Mouse (Mus musculus) midbrain, embryonic 13.5 days (tissue): ENCODE results near the gene Iffo1. TPM values are rescaled to one million over a fixed set of nuclear protein-coding genes. Genes with fewer than 3 reads are reported as not detected.

Source experiments
- ATAC-seq: fragments of 200-750 bp; cut with Nextera tagmentation; 2 replicates; pipeline ENCODE4 v1.8.0; 2017; ENCODE audit warnings: mild to moderate bottlenecking, moderate TSS enrichment, moderate library complexity
- H3K27ac ChIP-seq: fragments of 300-500 bp; sonication (generic); 2 replicates; pipeline ENCODE4 v1.5.1; 2015; ENCODE audit warnings: inconsistent platforms, mild to moderate bottlenecking, moderate library complexity
- H3K27me3 ChIP-seq: fragments of 300-500 bp; sonication (generic); 2 replicates; pipeline ENCODE4 v1.6.1; 2015; ENCODE audit warnings: mild to moderate bottlenecking, inconsistent platforms
- H3K36me3 ChIP-seq: fragments of 300-500 bp; sonication (generic); 2 replicates; pipeline ENCODE4 v1.6.1; 2015; ENCODE audit warnings: mild to moderate bottlenecking, inconsistent platforms
- H3K4me1 ChIP-seq: fragments of 300-500 bp; sonication (generic); replicated peaks from 2 replicates; pipeline ENCODE4 v1.6.1; 2015; ENCODE audit warnings: inconsistent platforms
- H3K4me2 ChIP-seq: fragments of 300-500 bp; sonication (generic); replicated peaks from 2 replicates; pipeline ENCODE4 v1.6.1; 2015; ENCODE audit warnings: moderate library complexity, mild to moderate bottlenecking, inconsistent platforms
- H3K4me3 ChIP-seq: fragments of 300-500 bp; sonication (generic); replicated peaks from 2 replicates; pipeline ENCODE4 v1.5.1; 2015; ENCODE audit warnings: mild to moderate bottlenecking, inconsistent platforms
- H3K9ac ChIP-seq: fragments of 300-500 bp; sonication (generic); replicated peaks from 2 replicates; pipeline ENCODE4 v1.6.1; 2015; ENCODE audit warnings: mild to moderate bottlenecking, inconsistent platforms
- H3K9me3 ChIP-seq: fragments of 300-500 bp; sonication (generic); 2 replicates; pipeline ENCODE4 v1.6.1; 2016; ENCODE audit warnings: mild to moderate bottlenecking, inconsistent platforms
- WGBS: fragments of 180-500 bp; shearing (Covaris S2); methylation state at CpG from one replicate; pipeline ENCODE4 v1.1.7; 2015; 5-methylcytosine and 5-hydroxymethylcytosine counted together
- polyA plus RNA-seq: library from polyadenylated mRNA; unstranded; fragments of >200 nt; fragmentation: Nextera tagmentation; extraction: Ambion mirVana; gene quantifications from 2 replicates; pipeline ENCODE4 v1.2.1, GENCODE M21; 2015

Gene Iffo1
- polyA plus RNA-seq, 1 experiment from 2014 or later: 19.3 TPM

- peaks cover 96% of the 10 kb centered on the region for H3K36me3 ChIP-seq
- no peak overlapping the region for H3K27ac ChIP-seq
- H3K4me1 ChIP-seq: no peaks in the 10 kb centered on the region
- no peaks in the 10 kb centered on the region for H3K27me3 ChIP-seq
- H3K4me2 ChIP-seq: no peak overlapping the region
- no peak overlapping the region for H3K4me3 ChIP-seq
- no peaks in the 10 kb centered on the region for H3K9me3 ChIP-seq
- no peak for ATAC-seq
- H3K9ac ChIP-seq: no peak overlapping the region
- WGBS: 91% methylated on average over 7 of the region's 7 CpGs
These were observed 34.1 kb upstream of the Iffo1 start for GRCm38 (mm10) chr6:125110927-125111326.

DNA sequence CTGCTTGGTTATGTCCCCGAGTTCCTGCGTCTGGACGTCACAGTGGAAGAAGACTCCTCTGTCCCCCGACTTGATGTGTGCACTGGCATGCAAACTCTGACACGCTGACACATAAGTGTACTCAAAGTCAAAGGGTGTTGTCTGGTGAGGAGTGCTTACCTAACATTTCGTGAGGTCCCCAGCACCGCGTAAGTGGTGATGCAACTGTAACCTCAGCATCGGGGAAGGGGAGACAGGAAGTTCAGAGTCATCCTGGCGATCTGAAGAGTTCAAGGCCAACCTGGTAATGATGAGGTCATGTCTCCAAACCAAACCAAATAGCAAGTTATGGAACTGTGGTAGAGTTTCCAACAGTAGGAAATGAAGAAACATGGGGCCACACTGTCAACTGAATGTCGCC, 32.5 kb upstream of the Iffo1 start:
- ATAC-seq: no peak
- no peaks in the 10 kb centered on the region for H3K9me3 ChIP-seq
- no peak overlapping the region for H3K4me2 ChIP-seq
- no peak overlapping the region for H3K27ac ChIP-seq
- no peak overlapping the region for H3K9ac ChIP-seq
- WGBS: 95% methylated on average over 11 of the region's 11 CpGs
- no peaks in the 10 kb centered on the region for H3K27me3 ChIP-seq
- peaks cover 96% of the 10 kb centered on the region for H3K36me3 ChIP-seq
- H3K4me1 ChIP-seq: no peaks in the 10 kb centered on the region
- no peak overlapping the region for H3K4me3 ChIP-seq

- H3K27ac ChIP-seq: no peak overlapping the region
- H3K9ac ChIP-seq: no peak overlapping the region
- no peaks in the 10 kb centered on the region for H3K9me3 ChIP-seq
- no peaks in the 10 kb centered on the region for H3K4me1 ChIP-seq
- peaks cover 94% of the 10 kb centered on the region for H3K36me3 ChIP-seq
- no peaks in the 10 kb centered on the region for H3K27me3 ChIP-seq
- ATAC-seq: no peak
- WGBS: 95% methylated on average over 8 of the region's 8 CpGs
- no peak overlapping the region for H3K4me2 ChIP-seq
- H3K4me3 ChIP-seq: no peak overlapping the region
These were observed 25.7 kb upstream of the Iffo1 start for GRCm38 (mm10) chr6:125119387-125119786.

GRCm38 (mm10) chr6:125128724-125129123, 16.3 kb upstream of the Iffo1 start:
- ATAC-seq: no peak
- H3K27me3 ChIP-seq: no peaks in the 10 kb centered on the region
- no peak overlapping the region for H3K9ac ChIP-seq
- H3K9me3 ChIP-seq: no peaks in the 10 kb centered on the region
- H3K36me3 ChIP-seq: peaks cover 72% of the 10 kb centered on the region
- 91% methylated on average over 12 of the region's 12 CpGs for WGBS
- peaks cover 21% of the 10 kb centered on the region for H3K4me1 ChIP-seq
- no peak overlapping the region for H3K4me2 ChIP-seq
- no peak overlapping the region for H3K27ac ChIP-seq
- no peak overlapping the region for H3K4me3 ChIP-seq

DNA sequence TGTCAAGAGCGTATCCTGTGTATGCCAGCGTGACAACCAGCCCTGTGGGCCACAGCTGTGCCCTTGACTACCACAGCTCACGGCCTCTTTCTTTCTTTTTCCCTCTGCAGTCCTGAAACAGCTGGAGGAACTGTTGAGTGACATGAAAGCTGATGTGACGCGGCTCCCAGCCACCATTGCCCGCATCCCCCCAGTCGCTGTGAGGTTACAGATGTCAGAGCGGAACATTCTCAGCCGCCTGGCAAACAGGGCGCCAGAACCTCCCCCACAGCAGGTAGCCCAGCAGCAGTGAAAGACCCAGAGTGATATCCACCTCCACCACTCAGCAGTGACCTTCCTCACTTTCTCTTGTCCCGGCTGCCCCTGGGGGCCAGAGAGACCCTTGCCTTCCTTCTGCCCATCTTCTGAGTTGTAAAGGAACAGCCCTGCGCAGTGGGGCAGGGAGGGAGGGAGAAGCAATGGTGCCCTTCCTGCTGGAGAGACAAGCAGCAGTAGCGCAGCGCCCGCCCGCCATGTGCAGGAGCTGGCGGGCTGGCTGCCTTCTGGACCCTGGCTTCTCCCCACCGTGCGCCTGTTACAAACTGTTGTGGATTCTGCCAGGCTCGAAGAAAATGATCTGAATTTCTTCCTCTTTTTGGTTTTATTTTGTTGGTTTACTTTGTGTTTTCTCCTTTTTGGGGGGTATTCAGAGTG, 15.2 kb upstream of the Iffo1 start:
- no peaks in the 10 kb centered on the region for H3K27me3 ChIP-seq
- H3K9ac ChIP-seq: no peak overlapping the region
- H3K4me1 ChIP-seq: peaks cover 21% of the 10 kb centered on the region
- H3K36me3 ChIP-seq: peaks cover 72% of the 10 kb centered on the region
- 86% methylated on average over 20 of the region's 20 CpGs for WGBS
- no peak for ATAC-seq
- no peak overlapping the region for H3K27ac ChIP-seq
- H3K4me2 ChIP-seq: no peak overlapping the region
- no peaks in the 10 kb centered on the region for H3K9me3 ChIP-seq
- no peak overlapping the region for H3K4me3 ChIP-seq

DNA sequence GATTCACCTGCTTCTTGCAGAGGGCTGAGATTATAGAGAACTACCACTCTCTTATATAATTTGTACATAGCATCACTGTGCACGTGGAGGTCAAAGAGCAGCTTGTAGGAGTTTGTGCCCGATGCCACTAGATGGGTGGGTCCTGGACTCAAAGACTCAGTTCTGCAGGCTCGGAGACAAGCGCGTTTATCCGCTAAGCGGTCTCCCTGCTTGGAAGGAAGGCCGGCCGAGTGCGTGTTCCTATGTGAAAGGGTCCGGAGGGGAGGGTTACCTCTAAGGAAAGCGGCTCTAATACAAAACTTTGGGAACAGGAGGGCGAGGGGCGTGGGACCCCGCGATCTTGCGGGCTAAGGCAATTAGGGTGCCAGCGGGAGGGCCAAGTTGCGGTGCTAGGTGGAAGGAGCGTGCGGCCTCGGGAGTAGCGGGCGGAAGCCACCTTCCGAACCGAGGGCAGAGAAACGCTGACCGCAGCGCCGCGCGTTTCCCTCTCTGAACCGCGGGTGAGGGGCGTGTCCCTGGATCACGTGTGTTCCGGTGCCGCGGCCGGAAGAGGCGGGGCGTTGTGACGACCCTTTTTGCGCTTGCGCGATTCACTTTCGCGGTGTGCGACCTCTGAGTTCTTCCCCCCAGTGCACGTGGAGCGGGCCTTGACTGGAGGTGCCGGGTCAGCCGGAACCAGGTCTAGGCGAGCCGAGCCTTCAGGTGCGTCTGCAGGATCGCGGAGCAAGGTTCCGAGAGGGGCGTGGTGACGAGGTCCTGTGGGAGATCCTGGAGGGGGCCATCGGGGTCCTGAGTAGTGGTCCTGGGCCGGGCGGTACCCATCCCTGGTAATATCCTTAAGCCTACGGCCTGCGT, 13.5 kb upstream of the Iffo1 start, which contains the start of gene Nop2:
Nop2 (plus strand) TSS at position 608 of the 855 bp plus-strand sequence.
- peak within 1 kb of the TSS; percentile 87 for H3K4me3 ChIP-seq
- whole genome bisulfite sequencing: under 1% methylated on average over 66 of the region's 66 CpGs
- peak within 1 kb of the TSS; percentile 89 for H3K27ac ChIP-seq
- peaks cover 73% of the 10 kb centered on the region for H3K36me3 ChIP-seq
- no peaks in the 10 kb centered on the region for H3K9me3 ChIP-seq
- ATAC-seq: peak; percentile 92
- H3K4me1 ChIP-seq: peaks cover 21% of the 10 kb centered on the region
- H3K9ac ChIP-seq: peak within 1 kb of the TSS; percentile 87
- H3K27me3 ChIP-seq: no peaks in the 10 kb centered on the region
- peak within 1 kb of the TSS; percentile 78 for H3K4me2 ChIP-seq

- Histone ChIP-seq H3K27me3 (no peaks in the 10 kb centered on the region), H3K9me3 (no peaks in the 10 kb centered on the region), H3K9ac (peak overlapping the region; percentile 87), H3K4me1 (peaks cover 21% of the 10 kb centered on the region), H3K4me2 (peak overlapping the region; percentile 78), H3K36me3 (peaks cover 73% of the 10 kb centered on the region), H3K27ac (no peak overlapping the region), H3K4me3 (peak overlapping the region; percentile 87)
- ATAC-seq: no peak
- 10% methylated on average over 11 of the region's 11 CpGs for WGBS
These were observed 12.6 kb upstream of the Iffo1 start for GRCm38 (mm10) chr6:125132470-125132869.

DNA sequence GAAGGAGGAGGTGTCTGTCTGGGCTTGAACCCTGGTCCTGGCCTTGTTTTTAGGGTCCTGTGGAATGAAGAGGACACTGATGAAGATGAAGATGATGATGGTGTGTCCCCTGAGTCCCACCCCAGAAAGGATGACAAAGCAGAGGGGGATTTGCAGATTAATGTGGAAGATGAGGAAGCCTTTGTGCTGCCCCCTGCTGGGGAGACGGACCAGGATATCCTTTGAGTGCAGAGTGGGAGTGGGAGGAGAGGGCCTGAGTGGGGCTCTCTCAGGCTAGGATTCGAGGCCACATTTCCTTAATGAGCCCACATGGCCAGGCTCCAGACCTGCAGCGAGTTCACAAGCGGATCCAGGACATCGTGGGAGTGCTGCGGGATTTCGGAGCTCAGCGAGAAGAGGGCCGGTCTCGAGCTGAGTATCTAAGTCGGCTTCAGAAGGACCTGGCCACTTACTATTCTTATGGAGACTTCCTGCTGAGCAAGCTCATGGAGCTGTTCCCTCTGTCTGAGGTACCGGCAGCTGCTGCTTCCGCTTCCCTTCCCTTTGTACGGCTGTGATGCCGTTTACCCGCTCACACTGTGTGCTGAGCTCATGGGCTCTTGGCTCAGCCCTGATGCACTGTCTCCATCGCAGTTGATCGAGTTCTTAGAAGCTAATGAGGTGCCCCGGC, 7.9 kb upstream of the Iffo1 start:
- no peaks in the 10 kb centered on the region for H3K9me3 ChIP-seq
- no peak overlapping the region for H3K4me2 ChIP-seq
- WGBS: 87% methylated on average over 19 of the region's 19 CpGs
- peaks cover 88% of the 10 kb centered on the region for H3K36me3 ChIP-seq
- H3K9ac ChIP-seq: no peak overlapping the region
- H3K4me1 ChIP-seq: peaks cover 15% of the 10 kb centered on the region
- H3K27me3 ChIP-seq: no peaks in the 10 kb centered on the region
- H3K27ac ChIP-seq: no peak overlapping the region
- no peak for ATAC-seq
- no peak overlapping the region for H3K4me3 ChIP-seq

- no peaks in the 10 kb centered on the region for H3K27me3 ChIP-seq
- no peak overlapping the region for H3K9ac ChIP-seq
- H3K36me3 ChIP-seq: peaks cover 93% of the 10 kb centered on the region
- H3K9me3 ChIP-seq: no peaks in the 10 kb centered on the region
- H3K27ac ChIP-seq: no peak overlapping the region
- H3K4me3 ChIP-seq: no peak overlapping the region
- no peak overlapping the region for H3K4me2 ChIP-seq
- ATAC-seq: no peak
- peaks cover 5% of the 10 kb centered on the region for H3K4me1 ChIP-seq
- whole genome bisulfite sequencing: 92% methylated on average over 7 of the region's 7 CpGs
These were observed 5.3 kb upstream of the Iffo1 start for GRCm38 (mm10) chr6:125139747-125140146.

DNA sequence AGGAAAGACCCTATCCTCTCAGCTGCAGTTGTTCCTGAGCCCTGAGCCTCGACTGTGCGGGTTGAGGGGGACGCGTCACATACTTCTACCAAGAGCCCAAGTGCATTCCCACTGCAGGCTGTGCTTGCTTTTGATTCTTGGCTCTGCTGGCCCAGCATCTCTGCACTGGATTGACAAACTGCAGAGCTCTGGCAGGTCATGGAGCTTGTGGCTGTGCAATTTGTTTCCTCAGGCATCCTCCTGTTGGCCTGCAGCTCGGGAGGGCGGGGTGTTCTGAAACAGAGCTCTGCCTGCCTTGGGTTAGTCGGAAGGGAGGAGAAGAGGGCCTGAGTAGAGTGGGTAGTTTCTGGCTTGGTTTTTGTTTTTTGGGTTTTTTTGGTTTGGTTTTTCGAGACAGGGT, 2.6 kb upstream of the Iffo1 start:
- H3K4me2 ChIP-seq: no peak overlapping the region
- H3K4me3 ChIP-seq: no peak overlapping the region
- no peak overlapping the region for H3K9ac ChIP-seq
- no peaks in the 10 kb centered on the region for H3K27me3 ChIP-seq
- H3K4me1 ChIP-seq: peaks cover 25% of the 10 kb centered on the region
- ATAC-seq: no peak
- peaks cover 67% of the 10 kb centered on the region for H3K36me3 ChIP-seq
- H3K9me3 ChIP-seq: no peaks in the 10 kb centered on the region
- H3K27ac ChIP-seq: no peak overlapping the region
- 93% methylated on average over 8 of the region's 8 CpGs for WGBS

DNA sequence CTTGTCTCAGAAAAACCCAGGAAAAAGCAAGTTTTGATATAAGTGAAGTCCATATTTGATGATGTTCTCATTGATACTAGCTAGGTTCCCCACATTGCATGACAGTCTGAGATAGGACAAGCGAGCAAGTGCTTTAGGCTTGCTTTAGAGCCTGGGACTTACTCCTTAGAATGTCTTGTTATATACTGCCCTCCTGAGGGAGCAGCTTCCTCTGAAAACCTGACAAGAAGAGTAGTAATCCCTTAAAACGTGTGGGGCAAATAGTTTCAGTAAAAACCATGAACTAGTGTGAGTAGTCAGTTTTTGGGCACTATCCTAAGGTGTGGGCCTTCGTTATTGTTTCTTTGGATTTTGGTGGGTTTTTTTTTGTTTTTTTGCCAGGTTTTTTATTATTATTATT, 1.9 kb upstream of the Iffo1 start:
- H3K4me3 ChIP-seq: no peak overlapping the region
- H3K4me2 ChIP-seq: no peak overlapping the region
- no peak for ATAC-seq
- H3K9ac ChIP-seq: no peak overlapping the region
- no peaks in the 10 kb centered on the region for H3K27me3 ChIP-seq
- 77% methylated on average over 3 of the region's 3 CpGs for WGBS
- no peaks in the 10 kb centered on the region for H3K9me3 ChIP-seq
- no peak overlapping the region for H3K27ac ChIP-seq
- H3K36me3 ChIP-seq: peaks cover 60% of the 10 kb centered on the region
- H3K4me1 ChIP-seq: peaks cover 32% of the 10 kb centered on the region

DNA sequence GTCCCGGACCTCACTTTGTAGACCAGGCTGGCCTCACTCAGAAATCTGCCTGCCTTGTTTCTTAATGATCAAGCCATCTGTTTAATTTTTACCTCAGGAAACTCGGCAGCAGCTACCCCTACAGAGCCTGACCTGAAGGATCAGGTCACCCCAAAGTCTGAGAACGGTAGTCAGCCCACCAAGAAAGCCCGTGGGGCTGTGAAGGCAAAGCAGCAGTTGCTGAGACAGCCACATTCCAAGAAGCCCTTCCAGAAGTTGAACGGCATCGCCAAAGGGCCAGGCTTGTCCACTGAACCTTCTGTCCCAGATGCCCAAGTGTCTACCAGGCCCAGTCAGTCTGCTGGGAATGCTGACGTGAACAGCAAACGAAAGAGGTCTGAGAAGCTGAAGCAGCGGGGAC, 1.1 kb upstream of the Iffo1 start:
- Histone ChIP-seq H3K4me2 (no peak overlapping the region), H3K9ac (no peak overlapping the region), H3K27ac (0 out of 2 replicates have a peak overlapping the region, but pooled peaks have one; percentile 87), H3K27me3 (no peaks in the 10 kb centered on the region), H3K9me3 (no peaks in the 10 kb centered on the region), H3K4me3 (no peak overlapping the region), H3K36me3 (peaks cover 52% of the 10 kb centered on the region), H3K4me1 (peaks cover 40% of the 10 kb centered on the region)
- WGBS: 89% methylated on average over 9 of the region's 9 CpGs
- ATAC-seq: no peak
